Mouse (Mus musculus) ES-E14 (cell line): ENCODE results near the gene Fbxo21.

Source experiments
- HCFC1 ChIP-seq: IDR thresholded peaks from 2 replicates; pipeline ENCODE4 v1.6.1; 2012; ENCODE audit warnings: low read length, inconsistent platforms, borderline replicate concordance; ENCODE audit not compliant: insufficient read depth
- MAFK ChIP-seq: IDR thresholded peaks from 2 replicates; pipeline ENCODE4 v1.6.1; 2014; ENCODE audit warnings: mild to moderate bottlenecking, low read depth, low read length, inconsistent platforms; ENCODE audit not compliant: insufficient read depth

GRCm38 (mm10) chr5:118048412-118048811 is 71.9 kb downstream of the Fbxo21 start:
- TF ChIP-seq HCFC1: no peak
- TF ChIP-seq MAFK: no peak
